Mouse (Mus musculus): ENCODE results near the gene A730049H05Rik.

GRCm38 (mm10) chr6:92793804-92794203 lies 22.5 kb upstream of the A730049H05Rik start:
- TF ChIP-seq POLR2A (IDR thresholded peaks at IDR 0.05; ENCODE audit: insufficient read depth, low read length) (no peak), EP300 (IDR thresholded peaks at IDR 0.05; ENCODE audit: insufficient read depth, low read depth, low read length) (no peak), CTCF (IDR thresholded peaks at IDR 0.05; ENCODE audit: low read depth, low read length) (no peak)

All from ES-Bruce4 (cell line).